Mouse (Mus musculus): ENCODE data around the gene Atf6.

The Atf6 gene

GRCm38 (mm10) chr1:170706046-170706445 lies 161.5 kb downstream of the Atf6 start:
- DNase-seq (ENCODE audit: low read depth, low spot score), result no peak

- DNase-seq (ENCODE audit: low read depth, low spot score), result no peak
These were observed 162.5 kb downstream of the Atf6 start for GRCm38 (mm10) chr1:170704911-170705594.

- DNase-seq (ENCODE audit: low read depth, low spot score), result no peak
These were observed 163.5 kb downstream of the Atf6 start for GRCm38 (mm10) chr1:170704103-170704502.

- no peak for DNase-seq (ENCODE audit: low read depth, low spot score)
These were observed 164.6 kb downstream of the Atf6 start for GRCm38 (mm10) chr1:170702958-170703357.

GRCm38 (mm10) chr1:170702263-170702662 lies 165.3 kb downstream of the Atf6 start:
- no peak for DNase-seq (ENCODE audit: low read depth, low spot score)

- no peak for DNase-seq (ENCODE audit: low read depth, low spot score)
These were observed 166.0 kb downstream of the Atf6 start for GRCm38 (mm10) chr1:170701582-170701981.

GRCm38 (mm10) chr1:170701178-170701577 lies 166.4 kb downstream of the Atf6 start:
- no peak for DNase-seq (ENCODE audit: low read depth, low spot score)

GRCm38 (mm10) chr1:170700496-170701027 lies 167.0 kb downstream of the Atf6 start:
- DNase-seq (ENCODE audit: low read depth, low spot score), result no peak

- no peak for DNase-seq (ENCODE audit: low read depth, low spot score)
These were observed 168.0 kb downstream of the Atf6 start for GRCm38 (mm10) chr1:170699553-170699952.

- DNase-seq (ENCODE audit: low read depth, low spot score), result no peak
These were observed 168.8 kb downstream of the Atf6 start for GRCm38 (mm10) chr1:170698771-170699170.

- no peak for DNase-seq (ENCODE audit: low read depth, low spot score)
These were observed 169.7 kb downstream of the Atf6 start for GRCm38 (mm10) chr1:170697771-170698356.

- no peak for DNase-seq (ENCODE audit: low read depth, low spot score)
These were observed 170.6 kb downstream of the Atf6 start for GRCm38 (mm10) chr1:170696996-170697395.

GRCm38 (mm10) chr1:170695326-170695725 lies 172.2 kb downstream of the Atf6 start:
- DNase-seq (ENCODE audit: low read depth, low spot score), result no peak

GRCm38 (mm10) chr1:170694821-170695291 lies 172.7 kb downstream of the Atf6 start:
- DNase-seq (ENCODE audit: low read depth, low spot score), result no peak

- DNase-seq (ENCODE audit: low read depth, low spot score), result no peak
These were observed 176.3 kb downstream of the Atf6 start for GRCm38 (mm10) chr1:170691301-170691700.

- DNase-seq (ENCODE audit: low read depth, low spot score), result no peak
These were observed 177.8 kb downstream of the Atf6 start for GRCm38 (mm10) chr1:170689773-170690172.

- DNase-seq (ENCODE audit: low read depth, low spot score), result no peak
These were observed 183.7 kb downstream of the Atf6 start for GRCm38 (mm10) chr1:170683863-170684262.

- DNase-seq (ENCODE audit: low read depth, low spot score), result no peak
These were observed 187.9 kb downstream of the Atf6 start for GRCm38 (mm10) chr1:170679624-170680023.

- DNase-seq (ENCODE audit: low read depth, low spot score), result no peak
These were observed 188.7 kb downstream of the Atf6 start for GRCm38 (mm10) chr1:170678861-170679260.

- no peak for DNase-seq (ENCODE audit: low read depth, low spot score)
These were observed 189.9 kb downstream of the Atf6 start for GRCm38 (mm10) chr1:170677681-170678080.

GRCm38 (mm10) chr1:170674184-170674775 lies 193.3 kb downstream of the Atf6 start:
- no peak for DNase-seq (ENCODE audit: low read depth, low spot score)

- DNase-seq (ENCODE audit: low read depth, low spot score), result no peak
These were observed 202.4 kb downstream of the Atf6 start for GRCm38 (mm10) chr1:170665200-170665599.
